Mouse (Mus musculus) CH12.LX (cell line): ENCODE results near the gene Slc29a4. TPM values are rescaled to one million over a fixed set of nuclear protein-coding genes. Genes with fewer than 3 reads are reported as not detected.

Source experiments
- DNase-seq: peaks from one replicate; pipeline ENCODE4 v3.0.0-alpha.2; 2013; ENCODE audit errors: extremely low read depth
- H3K27ac ChIP-seq: 2 replicates; pipeline ENCODE4 v1.5.1; 2012; ENCODE audit warnings: low read depth, mild to moderate bottlenecking, control low read depth, moderate library complexity; ENCODE audit not compliant: insufficient read depth
- H3K27me3 ChIP-seq: replicated peaks from 2 replicates; pipeline ENCODE3; 2012; ENCODE audit warnings: inconsistent platforms
- H3K36me3 ChIP-seq, 2 experiments: replicated peaks in 1 of 2; 2 replicates each; pipeline versions ENCODE3 to v1.6.1; 2012; ENCODE audit warnings: inconsistent platforms in 1 of 2, low read length in 1 of 2, mild to moderate bottlenecking in 1 of 2, mixed read lengths in 1 of 2, moderate library complexity in 1 of 2; ENCODE audit not compliant: control insufficient read depth in 1 of 2, insufficient read depth in 1 of 2
- H3K4me1 ChIP-seq, 2 experiments: 2 replicates each; pipeline ENCODE4 v1.6.1; 2012; ENCODE audit warnings: inconsistent platforms in 1 of 2, moderate library complexity in 1 of 2; ENCODE audit not compliant: insufficient read depth in 2 of 2, control insufficient read depth in 1 of 2
- H3K4me2 ChIP-seq: 2 replicates; pipeline ENCODE4 v1.6.1; 2012; ENCODE audit warnings: low read depth, mild to moderate bottlenecking, control low read depth; ENCODE audit not compliant: poor library complexity, insufficient read depth, severe bottlenecking
- H3K4me3 ChIP-seq, 3 experiments: fragments of 150-350 bp in 1 of 3; sonication (generic) in 1 of 3; replicated peaks in 1 of 3; 2 replicates each; pipeline versions ENCODE3 to v1.5.1; 2011 to 2012; ENCODE audit warnings: low read depth in 2 of 3, low read length in 2 of 3, mild to moderate bottlenecking in 2 of 3, moderate library complexity in 2 of 3, control low read depth in 1 of 3, improper control_type of control experiment in 1 of 3, inconsistent platforms in 1 of 3, mixed read lengths in 1 of 3; ENCODE audit not compliant: poor library complexity in 1 of 3
- H3K79me2 ChIP-seq: replicated peaks from 2 replicates; pipeline ENCODE4 v1.6.1; 2012; ENCODE audit warnings: mild to moderate bottlenecking, moderate library complexity; ENCODE audit not compliant: control insufficient read depth, poor library complexity, insufficient read depth, severe bottlenecking; ENCODE audit errors: extremely low read depth
- H3K9ac ChIP-seq: 2 replicates; pipeline ENCODE4 v1.6.1; 2012; ENCODE audit warnings: low read depth, mild to moderate bottlenecking, control low read depth, moderate library complexity; ENCODE audit not compliant: insufficient read depth
- H3K9me3 ChIP-seq: replicated peaks from 2 replicates; pipeline ENCODE3; 2012; ENCODE audit warnings: low read length, inconsistent platforms, mixed read lengths
- BHLHE40 ChIP-seq: IDR thresholded peaks from 2 replicates; pipeline ENCODE4 v1.6.1; 2011; ENCODE audit warnings: mild to moderate bottlenecking, low read depth, low read length, improper control_type of control experiment
- CHD1 ChIP-seq: IDR thresholded peaks from 2 replicates; pipeline ENCODE4 v1.6.1; 2012; ENCODE audit warnings: low read depth, low read length, improper control_type of control experiment, inconsistent platforms
- ELF1 ChIP-seq: IDR thresholded peaks from 2 replicates; pipeline ENCODE4 v1.6.1; 2014; ENCODE audit warnings: low read depth, mild to moderate bottlenecking, inconsistent platforms, low read length, improper control_type of control experiment
- IRF4 ChIP-seq: IDR thresholded peaks from 2 replicates; pipeline ENCODE4 v1.6.1; 2014; ENCODE audit warnings: low read depth, mild to moderate bottlenecking, inconsistent platforms, low read length, improper control_type of control experiment
- MAFK ChIP-seq: IDR thresholded peaks from 2 replicates; pipeline ENCODE4 v1.6.1; 2011; ENCODE audit warnings: low read length, improper control_type of control experiment; ENCODE audit not compliant: insufficient replicate concordance
- MAX ChIP-seq: IDR thresholded peaks from 2 replicates; pipeline ENCODE4 v1.6.1; 2011; ENCODE audit warnings: low read length, improper control_type of control experiment
- MAZ ChIP-seq: IDR thresholded peaks from 2 replicates; pipeline ENCODE4 v1.6.1; 2012; ENCODE audit warnings: low read depth, mild to moderate bottlenecking, inconsistent platforms, low read length, improper control_type of control experiment, moderate library complexity
- MXI1 ChIP-seq: IDR thresholded peaks from 2 replicates; pipeline ENCODE4 v1.6.1; 2011; ENCODE audit warnings: mild to moderate bottlenecking, low read depth, low read length, improper control_type of control experiment
- MYC ChIP-seq: IDR thresholded peaks from 2 replicates; pipeline ENCODE4 v1.6.1; 2011; ENCODE audit warnings: low read depth, mild to moderate bottlenecking, improper control_type of control experiment, low read length
- NRF1 ChIP-seq: IDR thresholded peaks from 2 replicates; pipeline ENCODE4 v1.6.1; 2014; ENCODE audit warnings: low read depth, mild to moderate bottlenecking, inconsistent platforms, low read length, improper control_type of control experiment, moderate library complexity
- POLR2AphosphoS2 ChIP-seq: IDR thresholded peaks from 2 replicates; pipeline ENCODE4 v1.6.1; 2011; ENCODE audit warnings: low read depth, low read length, improper control_type of control experiment
- SMC3 ChIP-seq: IDR thresholded peaks from 2 replicates; pipeline ENCODE4 v1.6.1; 2011; ENCODE audit warnings: low read depth, low read length, improper control_type of control experiment
- TBP ChIP-seq: conservative IDR thresholded peaks from 2 replicates; pipeline ENCODE4 v1.6.1; 2011; ENCODE audit warnings: low read depth, low read length, improper control_type of control experiment
- USF1 ChIP-seq: IDR thresholded peaks from 2 replicates; pipeline ENCODE4 v1.6.1; 2014; ENCODE audit warnings: low read depth, mild to moderate bottlenecking, inconsistent platforms, low read length, improper control_type of control experiment
- ZC3H11A ChIP-seq: IDR thresholded peaks from 2 replicates; pipeline ENCODE4 v1.6.1; 2012; ENCODE audit warnings: low read depth, mild to moderate bottlenecking, inconsistent platforms, low read length, improper control_type of control experiment
- ZNF384 ChIP-seq: IDR thresholded peaks from 2 replicates; pipeline ENCODE4 v1.6.1; 2012; ENCODE audit warnings: low read depth, low read length, improper control_type of control experiment, inconsistent platforms
- dilution Hi-C: fragments of 300-500 bp; cut with MboI; formaldehyde crosslinking; loops from 2 replicates; pipeline ENCODE4 v1.14.3; 2020; ENCODE audit warnings: low sequenced_read_pairs; ENCODE audit not compliant: extremely low pct_unique_long_range_greater_than_20kb, extremely low pct_ligation_motif_present
- in situ Hi-C: fragments of 300-500 bp; cut with MboI; formaldehyde crosslinking; loops from 3 replicates; pipeline ENCODE4 v1.14.3; 2019; ENCODE audit warnings: low sequenced_read_pairs, low pct_ligation_motif_present, low pct_unique_long_range_greater_than_20kb, mixed read lengths
- polyA plus RNA-seq: library from polyadenylated mRNA; unstranded; fragments of >175 nt; gene quantifications from 2 replicates; pipeline ENCODE4 v1.2.1, GENCODE M21; 2012; ENCODE audit warnings: low read depth; ENCODE audit not compliant: insufficient read length
- total RNA-seq, 2 experiments: library from RNA; depleted of rRNA; stranded (reverse); fragments of 300-350 nt in 1 of 2; fragments of >200 nt in 1 of 2; gene quantifications; 2 replicates each; pipeline ENCODE4 v1.2.3; 2012 to 2014

Gene Slc29a4
- total and polyA plus RNA-seq, 3 experiments: not detected

GRCm38 (mm10) chr5:142660656-142661434 lies 31.5 kb upstream of the Slc29a4 start:
- dilution Hi-C loops: no loop called here
- TF ChIP-seq MAX: no peak
- TF ChIP-seq CHD1: no peak
- no peak for TF ChIP-seq USF1
- TF ChIP-seq IRF4: no peak
- no peak for TF ChIP-seq MYC
- TF ChIP-seq, all 38 proteins: peak for 0
- Histone ChIP-seq H3K4me3 (no peak overlapping the region), H3K36me3 (peaks cover 95 to 97% of the 10 kb centered on the region in 2 experiments), H3K4me2 (no peak overlapping the region), H3K27ac (no peak overlapping the region), H3K79me2 (no peaks in the 10 kb centered on the region), H3K9ac (no peak overlapping the region), H3K4me1 (no peaks in the 10 kb centered on the region), H3K9me3 (no peaks in the 10 kb centered on the region), H3K27me3 (no peaks in the 10 kb centered on the region)
- DNase-seq: no peak
- in situ Hi-C loops: no loop called here

GRCm38 (mm10) chr5:142667921-142668320 lies 24.4 kb upstream of the Slc29a4 start:
- no peaks in the 10 kb centered on the region for H3K9me3 ChIP-seq
- no peak for DNase-seq
- H3K27me3 ChIP-seq: no peaks in the 10 kb centered on the region
- H3K79me2 ChIP-seq: no peaks in the 10 kb centered on the region
- H3K36me3 ChIP-seq: peaks cover 59 to 90% of the 10 kb centered on the region in 2 experiments
- dilution Hi-C loops: no loop called here
- no peak overlapping the region for H3K4me3 ChIP-seq
- H3K4me2 ChIP-seq: no peak overlapping the region
- no peak for TF ChIP-seq MYC
- no peak for TF ChIP-seq MAZ
- TF ChIP-seq ZC3H11A: no peak
- TF ChIP-seq NRF1: no peak
- no peak for TF ChIP-seq MXI1
- in situ Hi-C loops: no loop called here
- H3K4me1 ChIP-seq: no peaks in the 10 kb centered on the region
- H3K27ac ChIP-seq: no peak overlapping the region
- H3K9ac ChIP-seq: no peak overlapping the region

GRCm38 (mm10) chr5:142668556-142669263 lies 23.6 kb upstream of the Slc29a4 start:
- no peak overlapping the region for H3K9ac ChIP-seq
- no peak overlapping the region for H3K27ac ChIP-seq
- no peaks in the 10 kb centered on the region for H3K9me3 ChIP-seq
- dilution Hi-C loops: no loop called here
- no peak overlapping the region for H3K4me2 ChIP-seq
- DNase-seq: no peak
- in situ Hi-C loops: no loop called here
- no peaks in the 10 kb centered on the region for H3K4me1 ChIP-seq
- no peak overlapping the region for H3K4me3 ChIP-seq
- no peak for TF ChIP-seq SMC3
- TF ChIP-seq USF1: no peak
- TF ChIP-seq BHLHE40: no peak
- TF ChIP-seq MAX: no peak
- TF ChIP-seq MXI1: no peak
- no peak for TF ChIP-seq ZNF384
- no peak for TF ChIP-seq MAFK
- no peak for TF ChIP-seq POLR2AphosphoS2
- no peak for TF ChIP-seq ELF1
- no peak for TF ChIP-seq TBP
- TF ChIP-seq ZC3H11A: no peak
- H3K27me3 ChIP-seq: no peaks in the 10 kb centered on the region
- no peaks in the 10 kb centered on the region for H3K79me2 ChIP-seq
- H3K36me3 ChIP-seq: peaks cover 53 to 83% of the 10 kb centered on the region in 2 experiments
